Mouse (Mus musculus): ENCODE results near the gene Spock2.

DNA sequence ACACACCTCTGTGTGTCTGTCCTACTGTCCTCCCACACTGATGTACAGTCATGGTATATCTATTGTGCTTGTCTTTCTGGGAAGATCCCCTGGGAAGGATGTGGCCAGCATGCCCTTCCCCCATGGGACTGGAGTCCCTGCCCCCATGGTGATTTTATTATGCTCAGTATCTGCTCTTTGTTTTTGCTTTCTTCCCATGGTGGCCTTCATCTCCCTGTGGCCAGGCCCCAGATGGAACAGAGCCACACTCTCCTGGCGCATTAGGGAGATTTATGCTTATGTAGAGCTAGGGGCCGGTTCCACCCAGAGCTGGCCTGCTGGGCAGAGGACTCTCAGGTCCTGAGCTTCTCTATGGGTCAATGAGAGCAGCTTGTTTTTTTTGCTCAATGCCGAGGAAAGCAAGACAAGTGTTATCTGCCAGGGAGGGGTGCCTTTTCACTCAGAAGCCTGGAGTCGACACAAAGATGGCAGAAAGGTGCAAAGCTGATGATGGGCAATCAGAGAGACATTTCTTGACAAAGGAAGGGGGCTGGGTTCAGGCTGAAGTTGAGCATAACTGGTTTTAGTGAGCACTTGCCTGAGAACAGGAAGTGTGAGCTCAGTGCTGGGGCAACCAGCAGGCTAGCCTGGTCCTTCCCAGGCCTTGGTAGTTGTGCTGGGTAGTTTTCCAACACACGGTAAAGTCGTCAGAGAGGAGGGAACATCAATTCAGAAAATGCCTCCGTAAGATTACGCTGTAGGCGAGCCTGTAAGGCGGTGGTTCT lies 64.5 kb downstream of the Spock2 start:
- TF ChIP-seq CTCF (IDR thresholded peaks at IDR 0.05; ENCODE audit: low read depth) (no peak), EP300 (IDR thresholded peaks at IDR 0.05; ENCODE audit: low read depth) (no peak)
